Mouse (Mus musculus) limb, embryonic 11.5 days (tissue): Measurements from ENCODE around the gene Vps9d1. TPM values are rescaled to one million over a fixed set of nuclear protein-coding genes. Genes with fewer than 3 reads are reported as not detected.
"Not testable (repeated sequence)": the region's sequence is repeated elsewhere in the genome, so short reads cannot be mapped to it uniquely, and the experiment has no call there.

ENCODE experiments used
- ATAC-seq: fragments of 200-750 bp; cut with Nextera tagmentation; 2 replicates; pipeline ENCODE4 v1.8.0; 2017; ENCODE audit warnings: low read depth; ENCODE audit not compliant: insufficient number of reproducible peaks, low FRiP score, low TSS enrichment
- DNase-seq: peaks from one replicate; pipeline ENCODE4 v3.0.0-alpha.2; 2015; ENCODE audit warnings: low spot score
- H3K27ac ChIP-seq: fragments of 300-500 bp; sonication (generic); replicated peaks from 2 replicates; pipeline ENCODE4 v1.5.1; 2014; ENCODE audit warnings: low read depth, mild to moderate bottlenecking, low read length
- H3K27me3 ChIP-seq: fragments of 300-500 bp; sonication (generic); 2 replicates; pipeline ENCODE4 v1.6.1; 2014; ENCODE audit warnings: mild to moderate bottlenecking, low read length, mixed read lengths; ENCODE audit not compliant: control insufficient read depth, insufficient read depth
- H3K36me3 ChIP-seq: fragments of 300-500 bp; sonication (generic); 2 replicates; pipeline ENCODE4 v1.6.1; 2014; ENCODE audit warnings: mild to moderate bottlenecking, low read length, moderate library complexity, mixed read lengths; ENCODE audit not compliant: control insufficient read depth, insufficient read depth
- H3K4me1 ChIP-seq: fragments of 300-500 bp; sonication (generic); 2 replicates; pipeline ENCODE4 v1.6.1; 2014; ENCODE audit warnings: low read length, mixed read lengths; ENCODE audit not compliant: control insufficient read depth, insufficient read depth
- H3K4me2 ChIP-seq: fragments of 300-500 bp; sonication (generic); 2 replicates; pipeline ENCODE4 v1.6.1; 2014; ENCODE audit warnings: low read depth, mild to moderate bottlenecking, moderate library complexity; ENCODE audit not compliant: severe bottlenecking
- H3K4me3 ChIP-seq: fragments of 300-500 bp; sonication (generic); 2 replicates; pipeline ENCODE4 v1.5.1; 2014; ENCODE audit warnings: low read depth, low read length
- H3K9ac ChIP-seq: fragments of 300-500 bp; sonication (generic); 2 replicates; pipeline ENCODE4 v1.6.1; 2014; ENCODE audit warnings: mild to moderate bottlenecking, low read length
- H3K9me3 ChIP-seq: fragments of 300-500 bp; sonication (generic); 2 replicates; pipeline ENCODE4 v1.6.1; 2016; ENCODE audit warnings: low read length; ENCODE audit not compliant: control insufficient read depth
- WGBS: fragments of 180-500 bp; shearing (Covaris S2); extraction: QIAGEN DNeasy Blood & Tissue Kit; methylation state at CpG from one replicate; pipeline ENCODE4 v1.1.7; 2014; 5-methylcytosine and 5-hydroxymethylcytosine counted together
- polyA plus RNA-seq: library from polyadenylated mRNA; unstranded; fragments of >200 nt; fragmentation: Nextera tagmentation; extraction: Ambion mirVana; gene quantifications from 2 replicates; pipeline ENCODE4 v1.2.1, GENCODE M21; 2014

Vps9d1 gene
- polyA plus RNA-seq, 1 experiment from 2014 or later: 25.6 TPM

- peaks cover 25% of the 10 kb centered on the region for H3K36me3 ChIP-seq
- 91% methylated on average over 10 of the region's 10 CpGs for WGBS
These were observed 17.0 kb upstream of the Vps9d1 start for GRCm38 (mm10) chr8:123271147-123271546.

GRCm38 (mm10) chr8:123267926-123268656, 13.9 kb upstream of the Vps9d1 start:
- DNase-seq: no peak

More at GRCm38 (mm10) chr8:123271147-123271546, 17.0 kb upstream of the Vps9d1 start:
- Histone ChIP-seq H3K4me3 (no peak overlapping the region), H3K9ac (no peak overlapping the region), H3K4me1 (no peaks in the 10 kb centered on the region), H3K27ac (no peak overlapping the region), H3K27me3 (no peaks in the 10 kb centered on the region), H3K4me2 (no peak overlapping the region), H3K9me3 (no peaks in the 10 kb centered on the region)
- ATAC-seq (no peak), DNase-seq (no peak)

DNA sequence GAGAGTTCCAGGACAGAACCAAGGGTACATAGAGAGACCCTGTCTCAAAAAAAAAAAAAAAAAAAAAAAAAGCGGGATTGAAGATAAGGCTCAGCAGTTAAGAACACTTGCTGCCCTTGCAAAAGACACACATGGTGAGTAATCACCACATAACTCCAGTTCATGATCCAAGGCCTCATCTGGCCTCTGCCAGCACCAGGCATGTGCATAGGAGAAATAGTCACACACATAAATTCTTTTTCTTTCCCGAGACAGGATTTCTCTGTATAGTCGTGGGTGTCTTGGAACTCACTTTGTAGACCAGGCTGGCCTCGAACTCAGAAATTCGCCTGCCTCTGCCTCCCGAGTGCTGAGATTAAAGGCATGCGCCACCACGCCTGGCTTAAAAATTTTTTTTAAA, 3.4 kb upstream of the Vps9d1 start:
- not testable (repeated sequence) for H3K9me3 ChIP-seq, ATAC-seq, H3K27me3 ChIP-seq, H3K27ac ChIP-seq, H3K4me3 ChIP-seq, H3K9ac ChIP-seq, DNase-seq, H3K4me2 ChIP-seq
- H3K4me1 ChIP-seq: peaks cover 13% of the 10 kb centered on the region
- WGBS: 93% methylated on average over 8 of the region's 8 CpGs
- peaks cover 15% of the 10 kb centered on the region for H3K36me3 ChIP-seq

More at GRCm38 (mm10) chr8:123267926-123268656, 13.9 kb upstream of the Vps9d1 start:
- Histone ChIP-seq H3K9me3 (no peaks in the 10 kb centered on the region), H3K4me2 (no peak overlapping the region), H3K4me3 (no peak overlapping the region), H3K27ac (no peak overlapping the region), H3K9ac (no peak overlapping the region), H3K4me1 (no peaks in the 10 kb centered on the region), H3K36me3 (peaks cover 31% of the 10 kb centered on the region), H3K27me3 (no peaks in the 10 kb centered on the region)
- no peak for ATAC-seq
- WGBS: 75% methylated on average over 14 of the region's 14 CpGs

DNA sequence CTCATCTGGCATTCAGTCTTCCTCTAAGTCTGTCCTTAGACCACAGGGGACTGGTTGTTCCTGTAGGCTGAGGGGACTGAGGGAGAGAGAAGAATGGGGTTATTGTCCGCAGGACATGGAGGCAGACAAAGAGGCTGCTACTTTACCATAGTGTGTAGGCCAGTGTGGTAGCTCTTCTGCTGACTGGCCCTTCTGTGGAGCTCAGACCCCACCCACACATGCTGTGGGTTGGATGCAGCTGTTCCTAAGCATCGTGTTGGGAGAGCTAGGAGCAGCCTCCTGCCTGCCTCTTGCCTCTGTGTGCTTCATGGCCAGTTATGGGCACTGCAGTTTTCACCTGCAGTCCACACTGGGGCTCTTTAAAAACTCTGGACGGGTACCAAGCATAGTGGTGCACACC, 3.0 kb upstream of the Vps9d1 start:
- no peak overlapping the region for H3K9ac ChIP-seq
- no peak overlapping the region for H3K27ac ChIP-seq
- H3K4me1 ChIP-seq: peaks cover 13% of the 10 kb centered on the region
- WGBS: 93% methylated on average over 3 of the region's 3 CpGs
- no peak overlapping the region for H3K4me2 ChIP-seq
- no peak overlapping the region for H3K4me3 ChIP-seq
- DNase-seq: no peak
- no peaks in the 10 kb centered on the region for H3K9me3 ChIP-seq
- H3K27me3 ChIP-seq: no peaks in the 10 kb centered on the region
- no peak for ATAC-seq
- peaks cover 15% of the 10 kb centered on the region for H3K36me3 ChIP-seq

GRCm38 (mm10) chr8:123255170-123255569, 1.0 kb upstream of the Vps9d1 start:
- ATAC-seq: no peak
- 67% methylated on average over 6 of the region's 6 CpGs for WGBS
- no peak overlapping the region for H3K27ac ChIP-seq

GRCm38 (mm10) chr8:123253451-123254098, 573 bp downstream of the Vps9d1 start:
- Histone ChIP-seq H3K36me3 (peaks cover 16% of the 10 kb centered on the region; the same call in 1 of the 2 replicates), H3K4me3 (peak overlapping the region; percentile 94), H3K9me3 (no peaks in the 10 kb centered on the region), H3K4me1 (peaks cover 13% of the 10 kb centered on the region), H3K9ac (peak overlapping the region; percentile 92), H3K27ac (peak overlapping the region; percentile 79), H3K27me3 (no peaks in the 10 kb centered on the region), H3K4me2 (peak overlapping the region; percentile 98)
- DNase-seq (no peak), ATAC-seq (no peak)
- WGBS: 0% methylated on average over 40 of the region's 40 CpGs

More at GRCm38 (mm10) chr8:123255170-123255569, 1.0 kb upstream of the Vps9d1 start:
- Histone ChIP-seq H3K4me3 (peak overlapping the region; percentile 94), H3K9me3 (no peaks in the 10 kb centered on the region), H3K27me3 (no peaks in the 10 kb centered on the region), H3K9ac (peak overlapping the region; percentile 92; the same call in 1 of the 2 replicates), H3K4me2 (peak overlapping the region; percentile 98), H3K36me3 (peaks cover 12% of the 10 kb centered on the region; the same call in 1 of the 2 replicates), H3K4me1 (peaks cover 13% of the 10 kb centered on the region)
- DNase-seq: no peak

GRCm38 (mm10) chr8:123252925-123253324, 1.2 kb downstream of the Vps9d1 start:
- Histone ChIP-seq H3K27me3 (no peaks in the 10 kb centered on the region), H3K36me3 (peaks cover 14% of the 10 kb centered on the region; the same call in 1 of the 2 replicates), H3K9me3 (no peaks in the 10 kb centered on the region), H3K9ac (no peak overlapping the region), H3K27ac (no peak overlapping the region), H3K4me2 (peak overlapping the region; percentile 98; the same call in 1 of the 2 replicates), H3K4me3 (peak overlapping the region; percentile 94), H3K4me1 (peaks cover 13% of the 10 kb centered on the region)
- WGBS: 53% methylated on average over 4 of the region's 4 CpGs
- DNase-seq (no peak), ATAC-seq (no peak)

DNA sequence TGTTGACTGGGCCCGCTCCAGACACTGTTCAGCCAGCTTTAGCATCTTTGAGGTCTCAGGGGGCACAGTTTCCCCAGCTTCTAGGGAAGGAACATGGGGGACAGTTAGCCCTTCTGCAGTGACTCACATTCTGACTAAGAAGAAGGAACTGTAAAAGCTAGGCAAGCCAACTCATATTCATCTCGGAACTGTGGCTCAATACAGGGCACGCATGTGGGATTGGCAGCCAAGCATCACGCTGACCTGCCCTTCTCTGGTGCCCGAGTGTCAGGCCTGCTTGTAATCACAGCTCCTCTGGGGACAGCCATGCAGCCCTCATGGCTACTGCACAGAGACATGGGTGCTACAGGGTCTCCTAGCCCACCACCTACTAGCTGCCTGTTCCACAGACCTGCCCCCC, 3.2 kb downstream of the Vps9d1 start:
- H3K4me1 ChIP-seq: peaks cover 13% of the 10 kb centered on the region
- 95% methylated on average over 5 of the region's 5 CpGs for WGBS
- no peak overlapping the region for H3K9ac ChIP-seq
- H3K27ac ChIP-seq: no peak overlapping the region
- DNase-seq: no peak
- H3K4me3 ChIP-seq: no peak overlapping the region
- peaks cover 15% of the 10 kb centered on the region for H3K36me3 ChIP-seq
- H3K4me2 ChIP-seq: no peak overlapping the region
- no peaks in the 10 kb centered on the region for H3K9me3 ChIP-seq
- no peak for ATAC-seq
- no peaks in the 10 kb centered on the region for H3K27me3 ChIP-seq
